Mouse (Mus musculus) ES-E14 (cell line): ENCODE measurements around the gene Cdk5rap3. TPM values are rescaled to one million over a fixed set of nuclear protein-coding genes. Genes with fewer than 3 reads are reported as not detected.

Source experiments
- DNase-seq: peaks from one replicate; pipeline ENCODE4 v3.0.0-alpha.2; 2013; ENCODE audit warnings: low read depth, low spot score
- H3K27ac ChIP-seq: 2 replicates; pipeline ENCODE4 v1.5.1; 2012; ENCODE audit warnings: low read depth, mild to moderate bottlenecking, low read length, moderate library complexity, mixed read lengths; ENCODE audit not compliant: poor library complexity, insufficient read depth, severe bottlenecking
- H3K36me3 ChIP-seq: 2 replicates; pipeline ENCODE4 v1.6.1; 2012; ENCODE audit warnings: mild to moderate bottlenecking, low read length, moderate library complexity, mixed read lengths; ENCODE audit not compliant: control insufficient read depth, poor library complexity, insufficient read depth, severe bottlenecking
- H3K4me1 ChIP-seq, 2 experiments: fragments of 150-350 bp in 1 of 2; sonication (generic) in 1 of 2; 2 replicates each; pipeline ENCODE4 v1.6.1; 2012; ENCODE audit warnings: low read length in 2 of 2, mild to moderate bottlenecking in 1 of 2, mixed read lengths in 1 of 2; ENCODE audit not compliant: control insufficient read depth in 2 of 2, insufficient read depth in 2 of 2, poor library complexity in 1 of 2
- H3K4me3 ChIP-seq, 2 experiments: fragments of 150-350 bp in 1 of 2; sonication (generic) in 1 of 2; 2 replicates each; pipeline ENCODE4 v1.5.1; 2012; ENCODE audit warnings: low read length in 2 of 2, low read depth in 1 of 2, mild to moderate bottlenecking in 1 of 2, mixed read lengths in 1 of 2; ENCODE audit not compliant: insufficient read depth in 1 of 2, poor library complexity in 1 of 2, severe bottlenecking in 1 of 2
- H3K9ac ChIP-seq: 2 replicates; pipeline ENCODE4 v1.6.1; 2012; ENCODE audit warnings: low read depth, mild to moderate bottlenecking, low read length, mixed read lengths; ENCODE audit not compliant: poor library complexity, insufficient read depth, severe bottlenecking
- H3K9me3 ChIP-seq: fragments of 150-350 bp; sonication (generic); 2 replicates; pipeline ENCODE4 v1.6.1; 2012; ENCODE audit warnings: low read depth, mild to moderate bottlenecking, low read length; ENCODE audit not compliant: control insufficient read depth, insufficient read depth
- CHD2 ChIP-seq: IDR thresholded peaks from 2 replicates; pipeline ENCODE4 v1.6.1; 2014; ENCODE audit warnings: mild to moderate bottlenecking, low read depth, low read length, inconsistent platforms
- HCFC1 ChIP-seq: IDR thresholded peaks from 2 replicates; pipeline ENCODE4 v1.6.1; 2012; ENCODE audit warnings: low read length, inconsistent platforms, borderline replicate concordance; ENCODE audit not compliant: insufficient read depth
- MAFK ChIP-seq: IDR thresholded peaks from 2 replicates; pipeline ENCODE4 v1.6.1; 2014; ENCODE audit warnings: mild to moderate bottlenecking, low read depth, low read length, inconsistent platforms; ENCODE audit not compliant: insufficient read depth
- ZC3H11A ChIP-seq: IDR thresholded peaks from 2 replicates; pipeline ENCODE4 v1.6.1; 2012; ENCODE audit warnings: low read depth, mild to moderate bottlenecking, inconsistent platforms, low read length, borderline replicate concordance
- ZNF384 ChIP-seq: IDR thresholded peaks from 2 replicates; pipeline ENCODE4 v1.6.1; 2012; ENCODE audit warnings: low read depth, low read length, inconsistent platforms
- in situ Hi-C, 2 experiments: fragments of 600-800 bp; cut with MboI; formaldehyde crosslinking; loops; one replicate each; pipeline ENCODE4 v1.15.1; 2025; ENCODE audit warnings: low sequenced_read_pairs in 2 of 2, inconsistent platforms in 1 of 2; ENCODE audit not compliant: unreplicated experiment in 2 of 2
- total RNA-seq: library from RNA; depleted of rRNA; stranded (reverse); fragments of 300-350 nt; gene quantifications from 2 replicates; pipeline ENCODE4 v1.2.3, GENCODE M21; 2012

The Cdk5rap3 gene
- total RNA-seq, 1 experiment, result 87.5 TPM

DNA sequence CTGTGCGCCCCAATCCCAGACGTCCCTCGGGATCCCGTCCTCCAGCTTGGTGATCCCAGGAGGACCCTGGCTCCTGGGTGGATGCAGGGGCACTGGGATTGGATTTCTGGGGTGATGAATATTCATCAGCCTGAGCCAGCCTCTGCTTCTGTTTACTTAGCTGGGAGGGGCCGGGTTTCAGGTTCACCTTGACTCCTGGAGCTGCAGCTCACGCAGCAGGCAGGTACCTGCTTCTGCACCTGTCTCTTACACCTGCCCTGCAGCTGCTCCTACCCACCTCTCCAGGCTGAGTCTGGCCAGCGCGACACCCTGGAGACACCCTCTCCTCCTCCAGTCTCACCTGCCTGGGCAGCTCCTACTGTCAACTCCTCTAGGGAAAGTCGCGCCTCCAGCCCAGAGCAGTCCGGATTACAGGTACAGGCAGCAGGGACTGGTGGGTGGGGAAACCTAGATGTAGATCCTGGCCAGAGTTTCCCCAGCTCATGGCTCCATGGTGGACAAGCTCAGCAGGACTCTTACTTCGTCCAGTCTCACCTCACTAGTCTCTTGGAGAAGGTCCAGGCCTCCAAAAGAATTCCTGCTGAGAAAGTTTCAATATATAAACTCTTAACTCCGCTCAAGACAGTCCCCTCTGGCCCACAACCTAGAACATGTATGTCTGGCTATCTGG is 12.9 kb upstream of the Cdk5rap3 start:
- H3K36me3 ChIP-seq, result no peaks in the 10 kb centered on the region
- H3K9ac ChIP-seq, result no peak overlapping the region
- TF ChIP-seq ZNF384, result no peak
- TF ChIP-seq ZC3H11A, result no peak
- TF ChIP-seq HCFC1, result no peak
- TF ChIP-seq MAFK, result no peak
- TF ChIP-seq CHD2, result no peak
- H3K27ac ChIP-seq, result no peak overlapping the region
- no peaks in the 10 kb centered on the region for H3K9me3 ChIP-seq
- peak overlapping the region; percentile 35 to 42; a peak in 3 of 4 replicates for H3K4me3 ChIP-seq
- no peak for DNase-seq
- in situ Hi-C loops, result no loop called here
- peaks cover 7 to 19% of the 10 kb centered on the region in 2 experiments for H3K4me1 ChIP-seq

DNA sequence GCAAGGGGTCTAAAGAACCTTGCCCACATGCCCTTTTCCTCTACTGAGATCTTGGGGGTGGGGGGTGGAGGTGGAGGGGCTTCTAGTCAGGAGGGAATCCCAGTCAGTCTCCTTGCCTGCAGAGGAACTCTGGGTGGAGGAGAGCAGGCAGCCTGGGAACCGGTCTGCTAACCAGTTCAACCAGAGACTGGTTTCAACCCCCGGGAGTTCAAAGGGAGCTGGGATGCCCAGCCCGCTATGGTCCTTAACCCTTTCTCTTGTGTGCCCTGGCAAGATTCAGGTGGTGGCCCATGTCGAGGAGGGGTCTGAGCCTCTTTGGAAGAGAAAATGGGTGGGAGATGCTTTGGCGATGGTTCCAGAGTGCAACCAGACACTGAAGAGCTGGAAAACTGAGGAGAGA is 12.4 kb upstream of the Cdk5rap3 start:
- Histone ChIP-seq H3K36me3 (no peaks in the 10 kb centered on the region), H3K4me1 (peaks cover 7 to 15% of the 10 kb centered on the region in 2 experiments), H3K4me3 (peak overlapping the region in 1 of 2 experiments; percentile 35; a peak in 2 of 4 replicates), H3K9ac (no peak overlapping the region), H3K27ac (no peak overlapping the region), H3K9me3 (no peaks in the 10 kb centered on the region)
- DNase-seq, result no peak
- TF ChIP-seq ZC3H11A (no peak), CHD2 (no peak), HCFC1 (no peak), MAFK (no peak)
- in situ Hi-C loops, result no loop called here

DNA sequence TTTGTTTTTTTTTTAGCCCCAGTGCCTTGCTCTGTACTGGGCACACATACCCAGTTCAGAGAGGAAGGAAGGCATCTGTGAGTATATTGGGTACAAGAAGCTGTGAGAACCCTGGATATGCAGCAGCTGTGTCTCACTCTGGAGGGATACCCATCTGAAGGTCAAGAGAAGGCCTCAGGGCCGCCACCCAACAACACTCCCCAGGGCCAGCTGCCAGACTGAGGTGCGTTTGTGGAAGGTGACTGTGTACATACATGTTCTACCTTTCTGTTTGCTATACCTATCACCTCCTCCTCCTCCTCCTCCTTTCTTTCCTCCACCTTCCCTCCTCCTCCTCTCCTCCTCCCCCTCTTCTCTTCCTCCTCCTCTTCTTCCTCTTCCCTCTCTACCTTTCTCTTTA is 11.8 kb upstream of the Cdk5rap3 start, which contains the start of gene Prr15l:
Prr15l (plus strand) TSS at position 17 of the 400 bp plus-strand sequence.
- TF ChIP-seq HCFC1 (no peak), MAFK (no peak), CHD2 (no peak), ZNF384 (no peak)
- Histone ChIP-seq H3K36me3 (no peaks in the 10 kb centered on the region), H3K9me3 (no peaks in the 10 kb centered on the region), H3K4me3 (peak within 1 kb of the TSS in 1 of 2 experiments; percentile 35; a peak in 2 of 4 replicates), H3K4me1 (peaks cover 7 to 15% of the 10 kb centered on the region in 2 experiments), H3K27ac (no peak within 1 kb of the TSS), H3K9ac (no peak within 1 kb of the TSS)
- in situ Hi-C loops, result no loop called here
- DNase-seq, result no peak

DNA sequence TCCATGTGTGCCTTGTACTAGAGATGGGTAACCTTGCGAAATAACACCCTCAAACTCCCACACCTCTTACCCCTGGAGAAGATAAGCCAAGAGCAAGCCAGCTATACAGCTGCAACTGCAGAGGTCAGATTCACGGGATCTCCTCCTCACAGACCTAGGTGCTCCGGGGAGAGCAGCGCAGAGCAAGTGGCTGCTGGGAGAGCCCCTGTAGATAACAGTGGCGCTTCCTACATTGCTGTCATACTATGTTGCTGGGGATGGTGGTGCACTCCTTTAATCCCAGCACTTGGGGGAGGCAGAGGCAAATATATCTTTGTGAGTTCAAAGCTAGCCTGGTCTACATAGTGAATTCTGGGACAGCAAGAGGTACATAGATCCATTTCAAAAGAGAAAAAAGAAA is 10.3 kb upstream of the Cdk5rap3 start:
- Histone ChIP-seq H3K9me3 (no peaks in the 10 kb centered on the region), H3K9ac (no peak overlapping the region), H3K27ac (no peak overlapping the region), H3K36me3 (no peaks in the 10 kb centered on the region), H3K4me3 (no peak overlapping the region), H3K4me1 (peaks cover 7 to 14% of the 10 kb centered on the region in 2 experiments)
- no peak for DNase-seq
- no peak for TF ChIP-seq MAFK
- TF ChIP-seq ZC3H11A, result no peak
- TF ChIP-seq HCFC1, result no peak
- TF ChIP-seq ZNF384, result no peak
- TF ChIP-seq CHD2, result no peak
- in situ Hi-C loops, result no loop called here
